Mouse (Mus musculus) embryonic fibroblast, embryonic 13.5 days (primary cell): ENCODE data around the gene Nek6.

Experiments used
- CTCF ChIP-seq: IDR thresholded peaks from 2 replicates; pipeline ENCODE4 v1.5.1; 2011; ENCODE audit warnings: mild to moderate bottlenecking, control low read depth, low read length, moderate library complexity, borderline replicate concordance; ENCODE audit not compliant: insufficient read depth
- POLR2A ChIP-seq: IDR thresholded peaks from 2 replicates; pipeline ENCODE4 v1.6.1; 2011; ENCODE audit warnings: low read depth, mild to moderate bottlenecking, control low read depth, low read length, moderate library complexity

DNA sequence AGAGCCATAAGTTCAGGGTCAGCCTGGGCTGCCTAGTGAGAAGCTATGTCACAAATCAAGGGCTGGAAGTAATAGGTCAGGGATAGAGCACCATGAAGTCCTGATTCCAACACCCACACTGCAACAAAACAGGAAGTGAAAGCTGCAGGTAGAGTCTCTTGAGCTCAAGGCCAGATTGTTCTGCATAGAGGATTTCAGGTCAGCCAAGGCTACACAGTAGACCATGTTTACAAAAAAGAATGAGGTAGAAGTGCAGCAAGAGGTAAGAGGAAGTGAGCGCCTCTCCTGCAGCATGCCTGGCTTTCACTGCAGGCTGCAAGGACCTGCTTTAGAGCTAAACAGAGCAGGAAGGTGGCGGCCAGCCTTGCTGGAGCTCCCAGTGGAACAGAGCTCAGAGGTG is 63.3 kb downstream of the Nek6 start:
- TF ChIP-seq CTCF (no peak), POLR2A (no peak)
